Mouse (Mus musculus) hindbrain, postnatal 0 days (tissue): ENCODE data around the gene Phc2. TPM values are rescaled to one million over a fixed set of nuclear protein-coding genes. Genes with fewer than 3 reads are reported as not detected.

Experiments
- ATAC-seq: fragments of 200-750 bp; cut with Nextera tagmentation; 2 replicates; pipeline ENCODE4 v1.8.0; 2017; ENCODE audit warnings: mild to moderate bottlenecking, moderate TSS enrichment, moderate library complexity
- DNase-seq: peaks from one replicate; pipeline ENCODE4 v3.0.0-alpha.2; 2015; ENCODE audit warnings: low spot score
- H3K27ac ChIP-seq: fragments of 300-500 bp; sonication (generic); 2 replicates; pipeline ENCODE4 v1.5.1; 2014; ENCODE audit warnings: mild to moderate bottlenecking
- H3K27me3 ChIP-seq: fragments of 300-500 bp; sonication (generic); 2 replicates; pipeline ENCODE4 v1.6.1; 2014; ENCODE audit warnings: low read length, mixed read lengths; ENCODE audit not compliant: insufficient read depth
- H3K36me3 ChIP-seq: fragments of 300-500 bp; sonication (generic); 2 replicates; pipeline ENCODE4 v1.6.1; 2014; ENCODE audit warnings: low read length, mixed read lengths; ENCODE audit not compliant: insufficient read depth
- H3K4me1 ChIP-seq: fragments of 300-500 bp; sonication (generic); 2 replicates; pipeline ENCODE4 v1.6.1; 2014; ENCODE audit warnings: antibody characterized with exemption, low read length, mixed read lengths; ENCODE audit not compliant: insufficient read depth
- H3K4me2 ChIP-seq: fragments of 300-500 bp; sonication (generic); 2 replicates; pipeline ENCODE4 v1.6.1; 2014; ENCODE audit warnings: low read depth, mild to moderate bottlenecking, low read length, moderate library complexity, mixed read lengths
- H3K4me3 ChIP-seq: fragments of 300-500 bp; sonication (generic); 2 replicates; pipeline ENCODE4 v1.5.1; 2014; ENCODE audit warnings: low read length
- H3K9ac ChIP-seq: fragments of 300-500 bp; sonication (generic); replicated peaks from 2 replicates; pipeline ENCODE4 v1.6.1; 2014; ENCODE audit warnings: mild to moderate bottlenecking, low read length, moderate library complexity, mixed read lengths
- H3K9me3 ChIP-seq: fragments of 300-500 bp; sonication (generic); 2 replicates; pipeline ENCODE4 v1.6.1; 2016; ENCODE audit warnings: low read length, mixed read lengths
- CTCF ChIP-seq: IDR thresholded peaks from 2 replicates; pipeline ENCODE4 v1.5.1; 2016; ENCODE audit warnings: antibody characterized with exemption, control low read depth, low read depth
- WGBS: fragments of 180-500 bp; shearing (Covaris S2); extraction: QIAGEN DNeasy Blood & Tissue Kit; methylation state at CpG from one replicate; pipeline ENCODE4 v1.1.7; 2014; 5-methylcytosine and 5-hydroxymethylcytosine counted together
- polyA plus RNA-seq: library from polyadenylated mRNA; unstranded; fragments of >200 nt; fragmentation: Nextera tagmentation; extraction: Ambion mirVana; gene quantifications from 2 replicates; pipeline ENCODE4 v1.2.1, GENCODE M21; 2015
- total RNA-seq: library from RNA; depleted of rRNA; stranded (reverse); fragments of >200 nt; gene quantifications from 2 replicates; pipeline ENCODE4 v1.2.3, GENCODE M21; 2014

The Phc2 gene
- total and polyA plus RNA-seq, 2 experiments from 2014 or later, result 50.7 to 125 TPM

- Histone ChIP-seq H3K4me2 (no peak overlapping the region), H3K27me3 (no peaks in the 10 kb centered on the region), H3K9ac (no peak overlapping the region), H3K4me3 (no peak overlapping the region), H3K9me3 (no peaks in the 10 kb centered on the region), H3K4me1 (peaks cover 40% of the 10 kb centered on the region), H3K27ac (no peak overlapping the region), H3K36me3 (no peaks in the 10 kb centered on the region)
- ATAC-seq, result no peak
- no peak for TF ChIP-seq CTCF
- WGBS, result 68% methylated on average over 4 of the region's 4 CpGs
- no peak for DNase-seq
These were observed 67.3 kb downstream of the Phc2 start for GRCm38 (mm10) chr4:128721761-128722160.

GRCm38 (mm10) chr4:128722932-128723331 is 68.4 kb downstream of the Phc2 start:
- H3K4me1 ChIP-seq, result peaks cover 38% of the 10 kb centered on the region
- no peaks in the 10 kb centered on the region for H3K9me3 ChIP-seq
- H3K9ac ChIP-seq, result no peak overlapping the region
- H3K27me3 ChIP-seq, result no peaks in the 10 kb centered on the region
- DNase-seq, result no peak
- no peak overlapping the region for H3K4me2 ChIP-seq
- no peak overlapping the region for H3K4me3 ChIP-seq
- H3K27ac ChIP-seq, result no peak overlapping the region
- WGBS, result 89% methylated on average over 8 of the region's 8 CpGs
- H3K36me3 ChIP-seq, result no peaks in the 10 kb centered on the region
- TF ChIP-seq CTCF, result no peak
- no peak for ATAC-seq

- ATAC-seq, result no peak
- Histone ChIP-seq H3K9ac (no peak overlapping the region), H3K4me3 (no peak overlapping the region), H3K4me1 (peaks cover 38% of the 10 kb centered on the region), H3K27me3 (no peaks in the 10 kb centered on the region), H3K27ac (peak overlapping the region; percentile 20; the same call in 1 of the 2 replicates), H3K9me3 (no peaks in the 10 kb centered on the region), H3K36me3 (no peaks in the 10 kb centered on the region), H3K4me2 (no peak overlapping the region)
- WGBS, result 59% methylated on average over 13 of the region's 13 CpGs
- DNase-seq, result no peak
- no peak for TF ChIP-seq CTCF
These were observed 68.9 kb downstream of the Phc2 start for GRCm38 (mm10) chr4:128723431-128723830.

- H3K4me2 ChIP-seq, result no peak overlapping the region
- ATAC-seq, result no peak
- H3K9ac ChIP-seq, result no peak overlapping the region
- H3K9me3 ChIP-seq, result no peaks in the 10 kb centered on the region
- peak overlapping the region; percentile 20; the same call in 1 of the 2 replicates for H3K27ac ChIP-seq
- H3K27me3 ChIP-seq, result no peaks in the 10 kb centered on the region
- WGBS, result 40% methylated on average over 7 of the region's 7 CpGs
- H3K4me3 ChIP-seq, result no peak overlapping the region
- H3K4me1 ChIP-seq, result peaks cover 38% of the 10 kb centered on the region
- no peak for TF ChIP-seq CTCF
- no peak for DNase-seq
- H3K36me3 ChIP-seq, result no peaks in the 10 kb centered on the region
These were observed 69.6 kb downstream of the Phc2 start for GRCm38 (mm10) chr4:128724059-128724458.

GRCm38 (mm10) chr4:128727019-128727720 is 72.7 kb downstream of the Phc2 start:
- DNase-seq (peak; percentile 93), ATAC-seq (peak; percentile 84)
- Histone ChIP-seq H3K36me3 (no peaks in the 10 kb centered on the region), H3K9me3 (no peaks in the 10 kb centered on the region), H3K4me2 (peak overlapping the region; percentile 74), H3K4me1 (peaks cover 37% of the 10 kb centered on the region), H3K9ac (peak overlapping the region; percentile 100), H3K27ac (peak overlapping the region; percentile 98), H3K27me3 (no peaks in the 10 kb centered on the region), H3K4me3 (peak overlapping the region; percentile 99)
- TF ChIP-seq CTCF, result no peak
- 3% methylated on average over 39 of the region's 68 CpGs for WGBS

- peak overlapping the region; percentile 74 for H3K4me2 ChIP-seq
- no peak for TF ChIP-seq CTCF
- 4% methylated on average over 60 of the region's 65 CpGs for WGBS
- no peaks in the 10 kb centered on the region for H3K9me3 ChIP-seq
- peak overlapping the region; percentile 98 for H3K27ac ChIP-seq
- peak overlapping the region; percentile 100 for H3K9ac ChIP-seq
- no peaks in the 10 kb centered on the region for H3K36me3 ChIP-seq
- ATAC-seq, result peak; percentile 61
- H3K4me1 ChIP-seq, result peaks cover 38% of the 10 kb centered on the region
- H3K4me3 ChIP-seq, result peak overlapping the region; percentile 99
- peak; percentile 60 for DNase-seq
- H3K27me3 ChIP-seq, result no peaks in the 10 kb centered on the region
These were observed 73.4 kb downstream of the Phc2 start for GRCm38 (mm10) chr4:128727721-128728430.
